Mouse (Mus musculus): Measurements from ENCODE around the gene Bmf.
"Not testable (repeated sequence)": the region's sequence is repeated elsewhere in the genome, so short reads cannot be mapped to it uniquely, and the experiment has no call there.

The Bmf gene

DNA sequence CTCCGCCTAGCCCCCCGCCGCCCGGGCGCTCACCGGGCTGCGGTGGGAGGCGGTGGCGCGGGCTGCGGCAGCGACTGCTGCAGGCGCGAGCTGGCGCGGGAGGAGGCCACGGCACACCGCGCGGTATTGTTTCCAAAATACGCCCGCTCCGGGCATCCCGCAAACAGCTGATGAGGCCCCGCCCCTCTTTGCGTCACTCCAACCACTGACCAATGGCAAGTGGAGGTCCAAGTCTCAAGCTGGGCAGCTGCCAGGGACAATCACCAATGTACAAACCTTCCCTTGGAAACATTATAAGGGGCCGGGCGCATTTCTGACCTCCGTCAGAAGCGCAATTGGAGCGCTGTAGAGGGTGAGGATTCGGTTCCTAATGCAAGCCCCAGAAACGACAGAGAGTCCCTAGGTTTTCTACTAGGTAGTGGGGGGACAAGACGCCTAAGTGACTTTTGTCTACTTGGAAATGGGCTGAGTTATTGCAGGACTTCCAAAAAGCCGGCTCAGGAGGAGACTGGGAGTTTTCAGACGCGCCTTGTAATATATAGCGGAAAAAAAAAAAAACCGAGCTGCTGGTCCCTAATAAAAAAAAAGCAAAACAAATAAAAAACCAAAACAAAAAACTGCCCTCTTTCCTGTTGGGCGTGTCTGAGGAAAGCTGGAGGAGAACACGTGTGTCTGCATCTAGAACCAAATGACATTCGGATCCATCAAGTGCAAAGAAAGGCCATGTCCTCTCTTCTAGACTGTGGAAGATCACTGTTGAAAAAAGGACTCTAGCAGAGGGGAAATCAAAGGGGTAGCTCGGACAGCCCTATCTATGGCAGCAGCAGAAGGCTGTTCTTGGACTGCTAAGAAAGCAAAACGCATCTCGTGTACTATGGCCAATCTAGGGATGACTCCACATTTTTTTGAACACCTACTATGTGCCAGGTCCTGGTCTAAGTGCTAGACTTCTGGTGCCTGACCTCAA lies at the start of gene Bmf:
Gene Bmf (minus strand): TSS at position 181 of the 967 bp plus-strand sequence.
- DNase-seq (ENCODE audit: low read depth, low spot score), result no peak

DNA sequence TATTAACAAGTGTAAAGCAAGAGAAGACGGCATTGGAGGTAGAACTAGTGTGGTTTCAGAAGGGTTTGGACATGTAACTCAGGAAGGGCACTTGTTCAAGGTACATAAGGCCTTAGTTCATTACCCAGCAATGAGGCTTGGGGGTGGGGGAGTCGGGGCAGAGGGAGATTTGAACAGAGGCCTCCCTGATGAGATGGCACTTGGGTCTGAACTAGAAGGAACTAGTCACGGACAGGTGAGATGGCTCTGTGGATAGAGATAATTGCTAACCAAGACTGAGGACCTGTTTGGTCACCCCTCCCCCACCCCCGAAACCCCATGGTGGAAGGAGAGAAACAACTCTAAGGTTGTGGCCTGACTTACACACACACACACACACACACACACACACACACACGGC lies 49.6 kb upstream of the Bmf start:
- DNase-seq (ENCODE audit: low read depth, low spot score), result peak; percentile 2

DNA sequence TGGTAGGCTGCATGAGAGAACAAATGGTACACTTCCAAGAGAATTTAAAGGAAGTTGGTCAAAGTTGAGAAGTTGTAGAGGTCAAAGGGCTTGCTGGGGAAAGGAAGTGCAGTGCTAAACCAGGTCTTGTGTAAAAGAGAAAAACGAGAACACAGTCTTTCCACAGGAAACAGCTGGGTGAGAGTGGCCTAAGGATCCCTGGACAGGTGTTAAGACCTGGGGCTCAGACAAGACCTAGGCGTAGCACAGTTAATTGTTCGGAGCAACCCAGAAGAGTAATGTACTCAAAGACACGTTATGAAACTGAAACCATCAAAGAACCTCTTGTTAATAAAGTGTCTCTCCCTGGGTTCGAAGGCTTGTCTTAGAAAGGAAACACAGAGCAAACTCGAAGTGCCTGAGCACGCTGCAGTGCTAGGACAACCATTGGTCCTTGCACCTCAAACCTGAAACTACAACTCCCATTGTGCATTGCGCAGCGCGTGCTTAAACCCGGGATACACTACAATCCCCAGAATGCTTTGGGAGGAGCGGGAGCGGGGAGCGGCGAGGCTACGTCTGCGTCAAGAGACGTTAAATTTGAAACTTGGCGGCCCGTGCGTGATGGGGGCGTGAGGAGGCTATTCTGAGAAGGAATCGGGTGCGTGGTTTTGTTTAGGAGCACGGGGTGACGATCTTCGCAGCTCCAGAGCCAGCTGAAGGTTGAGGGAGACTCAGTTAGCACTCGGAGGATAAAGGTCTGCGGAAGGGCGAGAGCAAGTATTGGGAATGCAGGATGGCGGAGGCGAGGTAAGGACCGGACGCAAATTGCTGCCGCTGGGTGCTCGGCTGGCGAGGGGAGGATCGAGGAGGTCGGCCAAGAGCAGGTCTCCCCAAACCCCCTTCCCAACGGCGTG lies 48.4 kb upstream of the Bmf start, which contains the start of gene Bub1b:
Gene Bub1b (plus strand): TSS at position 539 of the 896 bp plus-strand sequence.
- peak; percentile 87 for DNase-seq (ENCODE audit: low read depth, low spot score)

DNA sequence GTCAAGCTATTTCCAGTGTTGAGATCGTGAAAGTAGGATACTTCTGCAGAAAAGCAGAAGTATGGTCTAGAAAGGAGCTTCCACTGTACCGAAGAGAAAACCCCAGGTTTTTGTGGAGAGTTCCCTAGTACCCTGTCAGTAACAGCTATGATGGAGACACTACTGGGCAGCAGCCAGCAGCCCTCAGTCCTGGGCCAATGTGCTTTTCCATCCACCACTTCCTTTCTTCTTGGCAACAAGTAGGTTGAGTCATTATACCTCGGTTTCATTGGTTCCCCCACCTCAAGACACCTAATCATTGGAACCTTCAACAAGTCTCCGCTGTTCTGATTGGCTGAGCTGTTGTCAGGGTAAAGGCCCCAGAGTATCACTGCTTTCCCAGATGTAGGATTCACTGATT lies 41.6 kb upstream of the Bmf start:
- no peak for DNase-seq (ENCODE audit: low read depth, low spot score)

DNA sequence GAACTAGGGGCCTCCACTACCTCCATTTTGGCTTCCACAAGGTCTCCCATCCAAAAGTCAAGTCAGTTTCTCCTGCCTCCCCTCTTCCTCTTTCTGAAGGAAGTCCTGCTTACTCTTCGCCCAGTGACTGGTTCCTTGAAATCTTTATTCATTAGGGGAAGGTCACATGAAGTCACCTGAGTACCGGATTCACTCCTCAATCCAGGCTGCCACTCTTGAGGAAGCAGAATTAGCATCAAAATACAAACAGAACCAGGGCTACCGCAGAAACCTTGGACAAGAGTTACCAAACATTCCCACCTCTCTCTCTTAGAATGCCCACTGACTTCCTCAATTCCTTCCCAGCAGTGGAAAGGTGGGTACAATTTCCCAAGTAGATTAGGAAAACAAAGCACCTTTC lies 38.2 kb upstream of the Bmf start:
- DNase-seq (ENCODE audit: low read depth, low spot score), result no peak

DNA sequence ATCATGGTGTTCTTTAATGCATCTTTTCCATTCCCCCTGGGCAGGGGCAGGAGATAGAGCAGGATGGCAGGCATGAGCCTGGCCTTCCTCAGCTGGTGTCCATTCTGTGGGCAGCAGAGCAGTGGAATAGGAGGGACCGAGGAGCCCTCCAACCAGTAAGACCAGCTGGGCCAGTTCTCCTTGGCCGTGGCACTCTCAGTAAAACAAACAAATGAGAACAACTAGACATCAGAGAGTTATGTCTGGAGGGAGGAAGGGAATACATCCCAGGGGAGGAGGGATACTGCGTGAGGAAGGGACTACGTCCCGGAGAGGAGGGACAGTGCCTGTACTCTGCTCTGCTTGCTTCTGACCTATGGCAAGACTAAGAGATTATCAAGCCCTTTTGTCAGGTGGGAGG lies 36.5 kb upstream of the Bmf start:
- DNase-seq (ENCODE audit: low read depth, low spot score), result no peak

DNA sequence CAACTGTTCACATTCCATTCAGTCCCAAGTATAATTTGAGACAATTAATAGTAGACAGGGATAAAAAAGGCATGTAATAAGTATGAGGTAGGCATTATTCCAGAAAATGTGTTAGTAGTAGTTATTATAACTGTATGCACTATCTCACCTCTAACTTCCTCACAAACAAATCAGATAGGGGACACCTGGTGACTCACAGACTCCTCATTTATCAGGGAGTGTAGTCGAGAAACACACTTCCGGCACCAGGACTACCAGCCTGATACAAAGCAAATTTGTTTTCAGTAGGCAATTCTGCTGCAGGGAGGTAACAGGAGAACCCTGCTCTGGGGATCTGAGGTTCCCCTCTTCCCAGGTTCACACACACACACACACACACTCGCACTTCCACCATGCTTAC lies 23.6 kb upstream of the Bmf start:
- DNase-seq (ENCODE audit: low read depth, low spot score), result no peak

DNA sequence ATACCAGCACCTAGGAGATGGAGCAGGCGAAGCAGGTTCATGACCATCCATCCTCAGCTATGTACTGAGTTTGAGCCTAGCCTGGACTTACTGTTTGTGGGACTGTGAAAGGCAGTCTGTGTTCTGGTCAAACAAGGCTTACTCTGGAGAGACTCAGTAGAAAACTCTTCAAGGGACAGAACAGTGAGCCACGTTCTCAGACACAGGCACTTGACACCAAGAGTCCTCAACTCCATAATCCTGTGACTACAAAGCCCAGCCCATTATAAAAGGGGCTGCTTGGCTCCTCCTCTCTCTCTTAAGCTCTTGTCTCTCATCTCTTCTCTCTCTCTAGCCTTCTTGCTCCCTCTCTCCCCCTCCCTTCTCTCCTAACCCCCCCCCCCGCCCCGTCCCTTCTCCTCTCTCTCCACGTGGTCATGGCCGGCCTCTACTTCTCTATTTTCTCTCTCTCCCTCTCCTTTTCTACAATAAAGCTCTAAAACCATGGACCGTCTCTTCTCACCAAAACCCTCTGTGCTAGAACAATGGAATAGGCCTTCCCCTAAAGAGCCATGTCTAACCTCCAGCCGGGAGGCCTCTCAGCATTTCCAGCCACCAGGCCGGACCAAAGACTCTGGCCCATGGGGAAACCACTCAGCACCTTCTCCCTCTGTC lies 22.8 kb upstream of the Bmf start:
- no peak for DNase-seq (ENCODE audit: low read depth, low spot score)

DNA sequence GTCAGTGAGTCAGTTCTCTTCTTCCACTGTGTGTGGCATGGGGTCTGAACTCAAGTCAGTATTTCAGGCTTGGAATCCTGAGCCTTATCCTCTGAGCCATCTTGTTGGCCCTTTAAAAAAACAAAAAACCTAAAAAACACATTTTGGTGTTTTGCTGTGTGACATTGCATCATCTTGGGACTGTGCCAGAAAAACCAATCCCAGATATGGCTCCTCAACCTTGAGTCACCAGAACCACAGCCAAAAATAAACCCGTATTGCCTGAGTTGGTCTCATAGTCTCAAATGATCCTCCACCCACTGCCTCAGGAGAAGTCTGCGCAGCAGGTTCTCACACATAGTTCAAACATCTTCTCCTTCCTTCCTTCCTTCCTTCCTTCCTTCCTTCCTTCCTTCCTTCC lies 21.5 kb upstream of the Bmf start:
- DNase-seq (ENCODE audit: low read depth, low spot score), result no peak

DNA sequence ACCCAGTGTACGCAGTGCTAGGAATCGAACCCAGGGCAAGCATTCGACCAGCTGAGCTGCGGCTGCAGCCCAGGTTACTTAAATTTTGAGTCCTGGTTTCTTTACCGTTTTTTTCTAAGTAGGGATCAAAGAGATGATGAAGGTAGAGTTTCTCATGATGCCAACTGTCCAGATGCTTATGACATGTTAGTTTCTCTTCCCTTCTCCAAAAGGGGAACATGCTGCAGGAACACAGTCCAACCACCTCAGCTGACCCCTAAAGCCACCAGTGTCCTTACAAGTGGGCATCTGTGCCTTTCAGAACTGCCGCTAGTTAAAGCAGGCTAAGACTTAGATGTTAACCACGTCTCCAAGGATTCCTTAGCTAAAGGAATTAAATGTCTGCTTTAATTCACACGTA lies 17.7 kb upstream of the Bmf start:
- no peak for DNase-seq (ENCODE audit: low read depth, low spot score)

DNA sequence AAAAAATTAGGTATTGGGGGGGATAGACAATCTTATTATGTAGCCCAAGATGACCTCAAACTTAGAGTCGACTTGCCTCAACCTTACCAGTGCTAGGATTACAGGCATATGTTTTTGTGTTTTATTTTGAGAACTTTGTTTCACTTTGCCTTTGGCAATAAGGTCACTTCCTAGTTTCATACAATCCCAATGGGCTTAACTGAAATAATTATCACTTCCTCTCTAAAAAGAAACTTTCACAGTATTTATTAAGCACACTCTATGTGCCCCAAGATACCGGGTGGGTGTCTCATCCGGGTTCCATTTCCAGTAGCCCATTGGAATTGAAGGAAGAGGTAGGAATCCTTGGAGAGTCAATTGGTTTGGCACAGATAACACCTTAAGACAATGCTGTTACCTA lies 12.9 kb upstream of the Bmf start:
- no peak for DNase-seq (ENCODE audit: low read depth, low spot score)

DNA sequence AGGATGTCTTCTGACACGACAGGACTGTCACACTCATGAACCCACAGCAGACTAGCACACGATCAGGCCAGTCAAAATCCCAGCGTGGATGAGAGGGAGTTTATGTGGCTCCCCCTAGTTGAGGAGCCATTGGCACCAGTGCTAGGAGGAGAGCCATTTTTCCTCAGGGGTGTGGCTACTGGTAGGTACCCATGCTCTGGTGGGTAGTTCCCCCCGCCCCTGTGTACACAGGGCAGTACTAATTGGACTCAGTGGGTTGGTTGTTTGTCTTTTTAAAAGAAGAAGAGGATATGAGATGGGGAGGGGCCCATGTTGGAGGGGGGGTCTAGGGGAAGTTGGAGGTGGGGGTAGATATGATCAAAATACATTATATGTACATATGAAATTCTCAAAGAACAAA lies 12.5 kb upstream of the Bmf start:
- DNase-seq (ENCODE audit: low read depth, low spot score), result no peak

DNA sequence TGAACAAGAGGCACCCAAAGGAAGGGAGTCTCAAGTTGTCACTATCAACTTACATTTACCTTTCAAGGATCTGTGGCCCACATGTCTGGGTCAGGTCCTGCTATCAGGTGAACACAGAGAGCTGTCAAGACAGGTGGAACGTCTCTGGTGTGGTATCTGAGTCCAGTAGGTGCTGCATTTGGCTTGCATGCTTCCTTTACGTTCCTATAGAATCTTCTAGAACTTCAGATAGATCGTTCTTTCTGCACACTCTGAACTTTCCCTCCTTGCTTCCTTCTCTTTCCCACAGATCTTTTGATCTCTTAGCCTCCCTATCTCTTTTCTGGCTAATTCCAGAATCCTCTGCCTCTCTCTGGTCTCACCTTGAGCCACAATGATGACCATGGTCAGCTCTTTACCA lies 8.9 kb upstream of the Bmf start:
- no peak for DNase-seq (ENCODE audit: low read depth, low spot score)

DNA sequence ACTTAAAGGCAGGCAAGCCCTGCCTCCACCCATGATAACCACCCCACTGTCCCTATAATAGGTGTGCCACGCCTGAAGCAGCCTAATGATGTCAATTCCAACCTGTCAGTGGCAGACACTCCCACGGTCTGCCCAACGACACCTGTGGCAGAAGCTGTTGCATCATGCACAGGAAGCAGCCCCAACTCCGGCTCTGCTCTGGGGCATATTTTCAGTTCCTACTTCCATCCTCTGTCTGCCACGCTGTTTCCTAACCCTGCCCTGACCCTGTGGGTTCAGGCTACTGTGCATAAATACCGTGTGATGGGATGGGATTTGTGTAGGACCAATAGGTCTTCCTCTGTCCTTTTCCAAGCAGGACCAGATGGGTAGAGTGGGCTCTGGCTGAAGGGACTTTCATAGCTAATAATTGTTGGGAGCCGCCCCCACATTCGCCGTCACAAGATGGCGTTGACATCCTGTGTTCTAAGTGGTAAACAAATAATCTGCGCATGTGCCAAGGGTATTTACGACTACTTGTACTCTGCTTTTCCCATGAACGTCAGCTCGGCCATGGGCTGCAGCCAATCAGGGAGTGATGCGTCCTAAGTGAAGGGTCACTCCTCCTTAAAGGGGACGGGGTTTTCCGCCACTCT lies 5.0 kb upstream of the Bmf start:
- not testable (repeated sequence) for DNase-seq (ENCODE audit: low read depth, low spot score)

DNA sequence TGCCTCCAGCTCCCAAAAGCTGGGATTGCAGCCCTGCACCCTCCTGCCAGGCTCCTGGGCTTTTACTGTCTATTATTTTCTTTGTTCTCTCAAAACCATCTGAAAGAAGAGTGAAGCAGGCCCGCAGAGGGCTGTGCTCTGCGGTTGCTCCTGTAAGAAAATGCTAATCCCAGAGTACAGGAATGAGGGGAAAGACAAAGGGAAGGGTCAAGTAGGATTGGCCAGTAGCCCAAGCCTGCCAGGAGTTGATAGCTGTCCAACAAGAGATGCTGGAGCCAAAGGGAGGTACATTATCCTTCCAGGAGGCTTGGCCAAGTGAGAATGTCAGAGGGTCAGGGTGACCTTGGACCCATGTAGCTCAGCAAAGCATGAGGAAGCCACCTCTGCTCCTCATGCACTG lies 2.1 kb upstream of the Bmf start:
- no peak for DNase-seq (ENCODE audit: low read depth, low spot score)

DNA sequence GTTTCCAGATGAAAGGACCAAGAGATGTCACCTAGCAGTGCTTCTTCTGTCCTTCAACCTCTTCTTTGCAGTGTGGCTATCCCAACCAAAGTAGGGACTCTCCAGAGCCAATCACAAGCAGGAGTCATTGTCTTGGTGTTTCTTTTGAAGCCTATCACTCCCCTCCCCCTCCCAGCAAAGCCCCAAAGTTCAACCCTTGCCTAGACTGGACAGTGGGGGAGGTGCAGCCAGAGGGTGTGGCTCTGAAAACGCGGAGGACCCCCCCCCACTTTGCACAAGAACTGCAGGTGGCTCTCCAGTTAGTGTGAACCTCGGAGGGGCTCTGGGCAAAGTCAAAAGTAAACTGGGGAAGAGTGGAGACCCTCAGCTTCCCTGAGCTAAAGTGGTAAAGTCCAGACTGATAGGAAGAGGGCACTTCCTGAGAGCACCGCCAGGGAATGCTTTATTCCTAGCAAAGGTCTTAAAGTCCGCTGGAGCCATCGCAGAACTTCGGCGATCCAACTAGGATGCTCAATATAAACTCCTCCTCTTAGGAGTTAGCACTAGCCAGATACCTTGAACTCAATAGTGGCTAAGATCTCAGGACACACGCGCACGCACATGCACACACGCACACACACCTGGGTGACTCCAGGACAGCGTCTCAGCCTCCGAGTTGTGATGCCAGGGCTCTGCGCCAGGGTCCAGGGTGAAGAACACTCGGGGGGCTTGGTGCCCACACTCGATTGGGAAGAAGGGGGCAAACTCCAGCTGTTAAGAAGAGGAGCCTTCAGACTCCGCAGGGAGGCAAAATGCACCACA lies 866 bp downstream of the Bmf start:
- no peak for DNase-seq (ENCODE audit: low read depth, low spot score)

DNA sequence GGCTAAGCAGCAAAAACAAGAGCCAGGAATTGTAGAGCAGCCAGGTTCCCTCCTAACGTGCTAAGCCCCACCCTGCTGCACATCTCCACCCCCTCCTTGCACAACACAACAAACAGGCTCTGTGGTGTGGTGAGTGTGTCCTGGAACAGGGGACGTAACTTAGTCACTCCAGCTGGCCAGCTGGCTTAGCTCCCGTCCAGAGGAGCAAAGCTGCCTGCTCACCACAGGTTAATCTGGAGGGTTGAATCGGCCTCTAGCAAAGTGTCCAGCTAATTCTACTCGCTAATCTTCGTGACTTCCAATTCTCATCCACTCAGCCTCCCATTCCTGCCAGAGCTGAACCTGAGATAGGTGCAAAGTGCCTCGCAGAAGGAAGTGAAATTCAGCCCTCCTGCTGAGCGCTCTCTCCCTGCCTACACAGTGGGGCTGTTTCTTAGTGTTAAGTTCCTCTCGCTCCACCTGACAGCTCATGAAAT lies 1.9 kb downstream of the Bmf start:
- no peak for DNase-seq (ENCODE audit: low read depth, low spot score)

DNA sequence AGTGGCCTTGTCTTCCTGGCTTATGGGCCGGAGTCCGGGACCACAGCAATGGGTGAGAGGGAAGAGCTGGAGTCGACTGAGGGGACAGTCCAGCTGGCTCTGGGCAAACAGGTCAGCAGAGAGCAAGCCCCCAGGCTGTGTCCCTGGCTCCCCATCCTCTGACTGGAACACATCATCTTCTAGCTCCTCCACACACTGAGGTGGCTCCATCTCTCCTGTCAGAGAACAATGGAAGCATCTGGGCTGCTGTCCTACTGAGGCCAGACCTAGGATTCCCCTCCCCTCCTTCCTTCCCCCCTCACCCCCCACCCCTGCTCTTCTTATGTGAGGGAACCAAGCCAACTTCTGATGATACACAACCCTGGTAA lies 2.7 kb downstream of the Bmf start:
- DNase-seq (ENCODE audit: low read depth, low spot score), result no peak

DNA sequence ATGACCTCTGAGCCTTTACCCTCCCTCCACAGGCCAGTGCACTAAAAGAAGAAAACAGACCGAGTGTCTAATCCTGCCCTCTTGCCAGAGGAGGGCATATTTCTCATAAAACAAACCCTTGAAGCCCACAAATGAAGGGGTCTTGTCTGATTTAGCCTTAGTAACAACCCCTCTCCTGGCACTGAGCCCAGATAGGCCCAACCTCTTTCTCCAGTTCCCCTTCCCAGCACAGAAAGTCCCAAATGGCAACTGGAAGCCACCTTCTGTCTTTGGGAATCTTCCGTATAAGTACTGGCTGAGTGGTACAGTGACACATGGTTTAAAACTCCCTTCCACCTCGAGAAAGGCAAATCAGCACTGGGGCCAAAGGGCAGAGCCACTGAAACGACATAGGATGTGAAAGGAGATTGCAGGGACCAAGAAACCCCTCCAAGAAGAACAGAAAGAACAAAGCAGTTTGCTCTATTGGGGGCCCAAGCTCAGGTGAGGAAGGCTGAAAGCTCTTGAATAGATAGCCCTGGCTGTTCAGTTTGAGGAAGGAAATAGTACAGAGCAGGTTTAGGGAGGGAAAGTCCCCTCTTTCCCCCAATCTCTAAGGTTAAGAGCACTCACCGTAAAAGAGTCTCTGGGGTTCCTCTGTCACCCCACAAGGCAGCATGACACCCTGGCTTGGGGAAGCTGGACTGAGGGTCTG lies 3.2 kb downstream of the Bmf start:
- DNase-seq (ENCODE audit: low read depth, low spot score), result no peak
